Mouse (Mus musculus) midbrain, postnatal 0 days (tissue): ENCODE results near the gene Mrpl34. TPM values are rescaled to one million over a fixed set of nuclear protein-coding genes. Genes with fewer than 3 reads are reported as not detected.
"Not testable (repeated sequence)": the region's sequence is repeated elsewhere in the genome, so short reads cannot be mapped to it uniquely, and the experiment has no call there.

Experiments used
- ATAC-seq: fragments of 200-750 bp; cut with Nextera tagmentation; 2 replicates; pipeline ENCODE4 v1.8.0; 2017; ENCODE audit warnings: moderate number of reproducible peaks, mild to moderate bottlenecking, moderate TSS enrichment, moderate library complexity; ENCODE audit not compliant: low FRiP score
- DNase-seq: peaks from one replicate; pipeline ENCODE4 v3.0.0-alpha.2; 2015; ENCODE audit warnings: low spot score
- H3K27ac ChIP-seq: fragments of 300-500 bp; sonication (generic); 2 replicates; pipeline ENCODE4 v1.5.1; 2014; ENCODE audit warnings: low read depth, mild to moderate bottlenecking, low read length, mixed read lengths
- H3K27me3 ChIP-seq: fragments of 300-500 bp; sonication (generic); 2 replicates; pipeline ENCODE4 v1.6.1; 2014; ENCODE audit warnings: low read length, control low read depth, mixed read lengths; ENCODE audit not compliant: insufficient read depth
- H3K36me3 ChIP-seq: fragments of 300-500 bp; sonication (generic); 2 replicates; pipeline ENCODE4 v1.6.1; 2014; ENCODE audit warnings: low read length, control low read depth, mixed read lengths; ENCODE audit not compliant: insufficient read depth
- H3K4me1 ChIP-seq: fragments of 300-500 bp; sonication (generic); 2 replicates; pipeline ENCODE4 v1.6.1; 2014; ENCODE audit warnings: mild to moderate bottlenecking, control low read depth, antibody characterized with exemption, low read length, mixed read lengths; ENCODE audit not compliant: insufficient read depth
- H3K4me2 ChIP-seq: fragments of 300-500 bp; sonication (generic); 2 replicates; pipeline ENCODE4 v1.6.1; 2014; ENCODE audit warnings: low read depth, mild to moderate bottlenecking, low read length, mixed read lengths; ENCODE audit not compliant: poor library complexity, severe bottlenecking
- H3K4me3 ChIP-seq: fragments of 300-500 bp; sonication (generic); 2 replicates; pipeline ENCODE4 v1.5.1; 2014; ENCODE audit warnings: low read depth, mild to moderate bottlenecking, low read length, moderate library complexity
- H3K9ac ChIP-seq: fragments of 300-500 bp; sonication (generic); replicated peaks from 2 replicates; pipeline ENCODE4 v1.6.1; 2014; ENCODE audit warnings: mild to moderate bottlenecking, low read length, moderate library complexity, mixed read lengths; ENCODE audit not compliant: poor library complexity, severe bottlenecking
- H3K9me3 ChIP-seq: fragments of 300-500 bp; sonication (generic); 2 replicates; pipeline ENCODE4 v1.6.1; 2016; ENCODE audit warnings: low read length, control low read depth
- CTCF ChIP-seq: IDR thresholded peaks from 2 replicates; pipeline ENCODE4 v1.5.1; 2016; ENCODE audit warnings: antibody characterized with exemption, mild to moderate bottlenecking
- WGBS: fragments of 180-500 bp; shearing (Covaris S2); extraction: QIAGEN DNeasy Blood & Tissue Kit; methylation state at CpG from one replicate; pipeline ENCODE4 v1.1.7; 2014; 5-methylcytosine and 5-hydroxymethylcytosine counted together
- polyA plus RNA-seq: library from polyadenylated mRNA; unstranded; fragments of >200 nt; fragmentation: Nextera tagmentation; extraction: Ambion mirVana; gene quantifications from 2 replicates; pipeline ENCODE4 v1.2.1, GENCODE M21; 2015
- total RNA-seq: library from RNA; depleted of rRNA; stranded (reverse); fragments of >200 nt; gene quantifications from 2 replicates; pipeline ENCODE4 v1.2.3, GENCODE M21; 2014; rRNA removed

Gene Mrpl34
- 105 and 119 TPM in 2 replicates for total RNA-seq
- 163 and 165 TPM in 2 replicates for polyA plus RNA-seq

DNA sequence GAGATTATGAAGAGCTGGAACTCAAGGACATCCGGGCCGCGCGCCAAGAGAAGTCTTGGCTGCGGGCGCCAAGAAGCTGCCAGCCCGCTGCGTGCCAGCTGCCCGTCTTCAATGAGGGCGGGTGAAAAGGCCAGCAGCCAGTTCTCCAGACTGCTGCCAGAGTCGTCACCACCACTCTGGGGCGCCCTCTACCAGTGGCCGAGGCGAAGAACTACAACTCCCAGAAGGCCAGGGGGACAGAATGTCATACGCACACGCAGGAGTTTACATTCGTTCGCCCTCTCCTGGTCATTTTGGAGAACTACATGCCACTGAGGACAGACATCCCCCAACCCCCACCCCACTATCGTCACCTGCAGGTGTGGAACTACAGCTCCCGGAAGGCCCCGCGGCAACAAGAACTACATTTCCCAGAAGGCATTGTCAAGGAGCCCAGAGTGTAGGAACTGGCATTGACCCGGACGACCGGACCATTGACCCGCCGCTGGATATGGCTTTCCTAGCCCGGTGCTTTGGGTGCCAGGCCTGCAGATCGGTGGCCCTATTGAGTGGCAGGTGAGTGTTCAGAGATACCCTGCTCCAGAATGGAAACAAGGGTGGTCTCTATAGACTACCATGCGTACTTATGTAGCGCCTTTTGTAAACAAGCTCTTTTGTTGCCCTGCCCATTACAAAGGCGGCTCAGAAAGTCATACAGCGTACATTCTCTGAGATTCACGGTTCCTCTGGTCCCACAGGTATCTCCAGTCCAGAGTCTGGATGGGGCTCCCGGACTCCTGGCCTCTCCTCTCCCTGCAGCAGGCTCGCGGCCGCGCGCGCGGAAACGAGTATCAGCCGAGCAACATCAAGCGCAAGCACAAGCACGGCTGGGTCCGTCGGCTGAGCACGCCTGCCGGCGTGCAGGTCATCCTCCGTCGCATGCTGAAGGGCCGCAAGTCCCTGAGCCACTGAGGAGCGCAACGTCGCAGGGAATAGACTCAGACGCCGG, at the start of gene Mrpl34:
Gene Mrpl34, plus strand, starts transcription at position 447 of the 988 bp plus-strand sequence.
- DNase-seq (peak; percentile 99), ATAC-seq (peak; percentile 77)
- peak; percentile 98 for TF ChIP-seq CTCF
- WGBS = under 1% methylated on average over 59 of the region's 59 CpGs
- Histone ChIP-seq H3K36me3 (peaks cover 9% of the 10 kb centered on the region), H3K27me3 (no peaks in the 10 kb centered on the region), H3K4me1 (peaks cover 5% of the 10 kb centered on the region; the same call in 1 of the 2 replicates), H3K9me3 (no peaks in the 10 kb centered on the region), H3K27ac (peak within 1 kb of the TSS; percentile 82), H3K4me2 (peak within 1 kb of the TSS; percentile 86), H3K4me3 (peak within 1 kb of the TSS; percentile 94), H3K9ac (peak within 1 kb of the TSS; percentile 93)

DNA sequence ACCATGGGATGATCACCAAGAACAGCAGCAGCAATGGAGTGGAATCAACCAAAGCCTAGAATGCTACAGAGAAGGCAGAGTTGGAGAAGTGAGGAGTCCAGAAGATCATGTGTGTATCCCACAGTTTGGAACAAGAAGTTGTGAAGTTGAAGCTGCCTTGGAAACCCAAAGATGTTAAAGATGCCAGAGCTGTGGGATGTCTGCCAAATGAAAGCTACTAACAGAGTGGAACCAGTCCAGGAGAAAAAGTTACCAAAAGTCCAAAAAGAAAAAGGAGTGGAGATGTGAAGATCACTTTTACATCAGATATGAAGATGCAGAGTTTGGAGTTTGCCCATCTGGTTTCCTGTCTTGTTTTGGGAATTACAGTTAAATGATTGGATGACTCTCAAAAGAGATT, 42.6 kb upstream of the Mrpl34 start:
- H3K9me3 ChIP-seq = no peaks in the 10 kb centered on the region
- ATAC-seq = no peak
- H3K4me1 ChIP-seq = no peaks in the 10 kb centered on the region
- no peak for TF ChIP-seq CTCF
- H3K27ac ChIP-seq = no peak overlapping the region
- no peak overlapping the region for H3K4me2 ChIP-seq
- no peaks in the 10 kb centered on the region for H3K27me3 ChIP-seq
- H3K36me3 ChIP-seq = no peaks in the 10 kb centered on the region
- no peak overlapping the region for H3K4me3 ChIP-seq
- no peak for DNase-seq
- H3K9ac ChIP-seq = no peak overlapping the region

DNA sequence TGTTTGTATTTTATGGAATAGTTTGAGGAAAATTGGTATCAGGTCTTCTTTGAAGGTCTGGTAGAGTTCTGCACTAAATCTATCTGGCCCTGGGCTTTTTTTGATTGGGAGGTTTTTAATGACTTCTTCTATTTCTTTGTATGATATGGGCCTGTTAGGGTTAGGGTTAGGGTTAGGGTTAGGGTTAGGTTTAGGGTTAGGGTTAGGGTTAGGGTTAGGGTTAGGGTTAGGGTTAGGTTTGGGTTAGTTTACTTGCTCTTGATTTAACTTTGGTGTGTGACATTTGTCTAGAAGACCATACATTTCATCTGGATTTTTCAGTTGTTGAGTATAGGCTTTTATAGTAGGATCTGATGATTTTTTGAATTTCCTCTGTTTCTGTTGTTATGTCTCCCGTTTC, 31.8 kb upstream of the Mrpl34 start:
- not testable (repeated sequence) for H3K36me3 ChIP-seq, H3K27ac ChIP-seq, H3K27me3 ChIP-seq, H3K4me2 ChIP-seq, H3K4me1 ChIP-seq, ATAC-seq, H3K9ac ChIP-seq, H3K4me3 ChIP-seq, DNase-seq, H3K9me3 ChIP-seq
- 90% methylated on average over 1 of the region's 1 CpGs for WGBS

DNA sequence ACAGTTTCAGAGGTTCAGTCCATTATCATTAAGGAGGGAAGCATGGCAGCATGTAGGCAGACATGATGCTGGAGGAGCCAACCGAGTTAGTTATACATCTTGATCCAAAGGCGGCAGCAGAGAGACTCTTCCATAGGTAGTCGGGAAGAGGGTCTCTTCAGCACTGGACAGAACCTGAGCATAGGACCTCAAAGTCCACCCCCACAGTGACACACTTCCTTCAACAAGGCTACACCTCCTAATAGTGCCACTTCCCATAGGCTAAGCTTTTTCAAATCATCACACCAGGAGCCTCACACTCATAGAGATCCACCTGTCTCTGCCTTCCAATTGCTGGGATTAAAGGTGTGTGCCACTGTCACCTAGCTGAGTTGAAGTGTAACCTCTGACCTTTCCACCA, 27.7 kb upstream of the Mrpl34 start:
- ATAC-seq (no peak), DNase-seq (no peak)
- no peak for TF ChIP-seq CTCF
- Histone ChIP-seq H3K36me3 (no peaks in the 10 kb centered on the region), H3K4me3 (no peak overlapping the region), H3K9ac (no peak overlapping the region), H3K27me3 (no peaks in the 10 kb centered on the region), H3K9me3 (no peaks in the 10 kb centered on the region), H3K4me2 (no peak overlapping the region), H3K27ac (no peak overlapping the region), H3K4me1 (no peaks in the 10 kb centered on the region)
- WGBS = 54% methylated on average over 3 of the region's 3 CpGs

DNA sequence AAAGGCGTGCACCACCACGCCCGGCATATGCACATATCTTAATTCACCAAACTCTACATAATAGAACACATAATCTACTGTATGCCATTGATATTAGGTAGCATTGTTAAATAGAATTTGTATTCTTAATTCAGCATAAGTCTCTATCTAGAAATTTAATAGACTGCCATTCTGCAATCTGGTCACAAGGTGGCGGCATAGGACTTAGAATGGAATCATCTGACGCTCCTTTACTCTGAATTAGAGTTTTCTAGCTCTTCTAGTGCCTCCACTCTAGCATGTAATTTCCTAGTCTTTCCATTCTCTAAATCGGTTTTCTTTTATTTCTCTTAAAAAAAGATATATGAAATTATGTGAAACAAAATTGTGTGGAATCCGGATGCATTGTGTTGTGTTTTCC, 23.4 kb upstream of the Mrpl34 start:
- Histone ChIP-seq H3K4me2 (no peak overlapping the region), H3K27me3 (no peaks in the 10 kb centered on the region), H3K27ac (no peak overlapping the region), H3K4me3 (no peak overlapping the region), H3K4me1 (no peaks in the 10 kb centered on the region), H3K9ac (no peak overlapping the region), H3K36me3 (no peaks in the 10 kb centered on the region), H3K9me3 (no peaks in the 10 kb centered on the region)
- under 1% methylated on average over 7 of the region's 7 CpGs for WGBS
- ATAC-seq = 0 out of 2 replicates have a peak, but pooled peaks have one; percentile 23
- TF ChIP-seq CTCF = peak; percentile 89
- DNase-seq = peak; percentile 84

DNA sequence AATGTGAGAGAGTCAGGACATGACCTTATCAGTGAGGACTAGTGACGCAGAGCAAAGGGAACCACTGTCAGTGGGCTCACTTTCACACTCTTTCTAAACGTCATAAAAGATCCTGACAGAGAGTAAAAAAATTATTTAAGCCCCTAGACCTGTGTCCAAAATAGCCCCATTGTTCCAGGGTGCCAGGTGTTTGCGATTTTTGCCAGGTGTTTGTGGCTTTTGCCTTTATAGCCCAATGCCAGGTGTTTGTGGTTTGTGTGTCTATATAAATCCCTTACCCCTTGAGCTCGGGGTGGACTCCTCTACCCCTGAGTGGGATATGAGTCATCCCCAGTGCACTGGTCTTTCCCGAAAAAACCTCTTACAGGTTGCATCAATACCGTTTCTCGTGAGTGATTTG, 19.7 kb upstream of the Mrpl34 start:
- H3K4me2 ChIP-seq = no peak overlapping the region
- no peaks in the 10 kb centered on the region for H3K9me3 ChIP-seq
- no peak overlapping the region for H3K9ac ChIP-seq
- no peak for ATAC-seq
- DNase-seq = no peak
- no peak for TF ChIP-seq CTCF
- H3K4me3 ChIP-seq = no peak overlapping the region
- H3K27me3 ChIP-seq = no peaks in the 10 kb centered on the region
- no peaks in the 10 kb centered on the region for H3K36me3 ChIP-seq
- no peaks in the 10 kb centered on the region for H3K4me1 ChIP-seq
- WGBS = 85% methylated on average over 7 of the region's 7 CpGs
- H3K27ac ChIP-seq = no peak overlapping the region
